Mouse (Mus musculus) heart, embryonic 15.5 days (tissue): ENCODE data around the gene Pum2. TPM values are rescaled to one million over a fixed set of nuclear protein-coding genes. Genes with fewer than 3 reads are reported as not detected.
A peak's percentile ranks its signal among the peaks of the same experiment; 100 is the strongest.
"Not testable (repeated sequence)": the region's sequence is repeated elsewhere in the genome, so short reads cannot be mapped to it uniquely, and the experiment has no call there.

Experiments
- ATAC-seq: fragments of 200-750 bp; cut with Nextera tagmentation; replicated peaks from 2 replicates; pipeline ENCODE4 v1.8.0; 2017; ENCODE audit warnings: low read depth, moderate TSS enrichment; ENCODE audit not compliant: insufficient number of reproducible peaks, insufficient read depth, low FRiP score
- H3K27ac ChIP-seq: fragments of 300-500 bp; sonication (generic); 2 replicates; pipeline ENCODE4 v1.5.1; 2015; ENCODE audit warnings: mild to moderate bottlenecking, inconsistent platforms
- H3K27me3 ChIP-seq: fragments of 300-500 bp; sonication (generic); 2 replicates; pipeline ENCODE4 v1.6.1; 2015; ENCODE audit warnings: inconsistent platforms
- H3K36me3 ChIP-seq: fragments of 300-500 bp; sonication (generic); 2 replicates; pipeline ENCODE4 v1.6.1; 2015; ENCODE audit warnings: mild to moderate bottlenecking, inconsistent platforms
- H3K4me1 ChIP-seq: fragments of 300-500 bp; sonication (generic); replicated peaks from 2 replicates; pipeline ENCODE4 v1.6.1; 2015; ENCODE audit warnings: inconsistent platforms
- H3K4me2 ChIP-seq: fragments of 300-500 bp; sonication (generic); 2 replicates; pipeline ENCODE4 v1.6.1; 2015; ENCODE audit warnings: inconsistent platforms, mild to moderate bottlenecking, moderate library complexity
- H3K4me3 ChIP-seq: fragments of 300-500 bp; sonication (generic); 2 replicates; pipeline ENCODE4 v1.5.1; 2015; ENCODE audit warnings: mild to moderate bottlenecking, inconsistent platforms
- H3K9ac ChIP-seq: fragments of 300-500 bp; sonication (generic); 2 replicates; pipeline ENCODE4 v1.6.1; 2015; ENCODE audit warnings: mild to moderate bottlenecking, inconsistent platforms
- H3K9me3 ChIP-seq: fragments of 300-500 bp; sonication (generic); replicated peaks from 2 replicates; pipeline ENCODE4 v1.6.1; 2016; ENCODE audit warnings: inconsistent platforms
- WGBS: fragments of 180-500 bp; shearing (Covaris S2); methylation state at CpG from one replicate; pipeline ENCODE4 v1.1.7; 2015; ENCODE audit warnings: mixed read lengths; 5-methylcytosine and 5-hydroxymethylcytosine counted together
- polyA plus RNA-seq: library from polyadenylated mRNA; unstranded; fragments of >200 nt; fragmentation: Nextera tagmentation; extraction: Ambion mirVana; gene quantifications from 2 replicates; pipeline ENCODE4 v1.2.1, GENCODE M21; 2015

Gene Pum2
- polyA plus RNA-seq, 1 experiment from 2014 or later: 24.4 TPM

GRCm38 (mm10) chr12:8648211-8648610 lies 25.7 kb upstream of the Pum2 start:
- not testable (repeated sequence) for H3K4me2 ChIP-seq, H3K27ac ChIP-seq, H3K4me1 ChIP-seq, H3K9ac ChIP-seq, ATAC-seq, H3K9me3 ChIP-seq, H3K4me3 ChIP-seq, H3K36me3 ChIP-seq, H3K27me3 ChIP-seq
- WGBS: 51% methylated on average over 8 of the region's 8 CpGs

- 61% methylated on average over 3 of the region's 3 CpGs for WGBS
- H3K27ac ChIP-seq, H3K9me3 ChIP-seq, ATAC-seq, H3K4me2 ChIP-seq, H3K9ac ChIP-seq, H3K36me3 ChIP-seq, H3K4me1 ChIP-seq, H3K27me3 ChIP-seq, H3K4me3 ChIP-seq: not testable (repeated sequence)
Observed at GRCm38 (mm10) chr12:8650027-8650426, 23.9 kb upstream of the Pum2 start.

- H3K9ac ChIP-seq: no peak overlapping the region
- ATAC-seq: no peak
- H3K27me3 ChIP-seq: no peaks in the 10 kb centered on the region
- no peaks in the 10 kb centered on the region for H3K36me3 ChIP-seq
- H3K4me2 ChIP-seq: no peak overlapping the region
- no peaks in the 10 kb centered on the region for H3K9me3 ChIP-seq
- no peak overlapping the region for H3K4me3 ChIP-seq
- H3K27ac ChIP-seq: no peak overlapping the region
- peaks cover 4% of the 10 kb centered on the region; the same call in 1 of the 2 replicates for H3K4me1 ChIP-seq
- 67% methylated on average over 4 of the region's 4 CpGs for WGBS
Observed at GRCm38 (mm10) chr12:8656596-8656995, 17.3 kb upstream of the Pum2 start.

- H3K9me3 ChIP-seq: no peaks in the 10 kb centered on the region
- no peak for ATAC-seq
- 62% methylated on average over 10 of the region's 10 CpGs for WGBS
- no peaks in the 10 kb centered on the region for H3K36me3 ChIP-seq
- H3K4me3 ChIP-seq: no peak overlapping the region
- H3K27ac ChIP-seq: no peak overlapping the region
- no peak overlapping the region for H3K4me2 ChIP-seq
- no peak overlapping the region for H3K9ac ChIP-seq
- no peaks in the 10 kb centered on the region for H3K27me3 ChIP-seq
- H3K4me1 ChIP-seq: peaks cover 4% of the 10 kb centered on the region; the same call in 1 of the 2 replicates
Observed at GRCm38 (mm10) chr12:8657116-8657515, 16.8 kb upstream of the Pum2 start.

- Histone ChIP-seq H3K4me1 (peaks cover 4% of the 10 kb centered on the region; the same call in 1 of the 2 replicates), H3K27me3 (no peaks in the 10 kb centered on the region), H3K9ac (no peak overlapping the region), H3K27ac (no peak overlapping the region), H3K4me3 (no peak overlapping the region), H3K9me3 (no peaks in the 10 kb centered on the region), H3K36me3 (no peaks in the 10 kb centered on the region), H3K4me2 (no peak overlapping the region)
- WGBS: 81% methylated on average over 6 of the region's 6 CpGs
- ATAC-seq: no peak
Observed at GRCm38 (mm10) chr12:8657629-8658366, 16.1 kb upstream of the Pum2 start.

- peaks cover 4% of the 10 kb centered on the region; the same call in 1 of the 2 replicates for H3K4me1 ChIP-seq
- H3K36me3 ChIP-seq: no peaks in the 10 kb centered on the region
- no peak overlapping the region for H3K9ac ChIP-seq
- no peaks in the 10 kb centered on the region for H3K27me3 ChIP-seq
- H3K27ac ChIP-seq: no peak overlapping the region
- H3K4me2 ChIP-seq: no peak overlapping the region
- no peak for ATAC-seq
- no peaks in the 10 kb centered on the region for H3K9me3 ChIP-seq
- 81% methylated on average over 15 of the region's 15 CpGs for WGBS
- H3K4me3 ChIP-seq: no peak overlapping the region
Observed at GRCm38 (mm10) chr12:8659406-8660279, 14.3 kb upstream of the Pum2 start.

GRCm38 (mm10) chr12:8661747-8662146 lies 12.2 kb upstream of the Pum2 start:
- Histone ChIP-seq H3K27ac (no peak overlapping the region), H3K9me3 (no peaks in the 10 kb centered on the region), H3K36me3 (no peaks in the 10 kb centered on the region), H3K4me1 (no peaks in the 10 kb centered on the region), H3K9ac (no peak overlapping the region), H3K27me3 (no peaks in the 10 kb centered on the region), H3K4me2 (no peak overlapping the region), H3K4me3 (no peak overlapping the region)
- 55% methylated on average over 3 of the region's 3 CpGs for WGBS
- no peak for ATAC-seq

GRCm38 (mm10) chr12:8662175-8662574 lies 11.8 kb upstream of the Pum2 start:
- Histone ChIP-seq H3K27me3 (no peaks in the 10 kb centered on the region), H3K4me2 (no peak overlapping the region), H3K36me3 (no peaks in the 10 kb centered on the region), H3K9me3 (no peaks in the 10 kb centered on the region), H3K4me1 (no peaks in the 10 kb centered on the region), H3K4me3 (no peak overlapping the region), H3K27ac (no peak overlapping the region), H3K9ac (no peak overlapping the region)
- no peak for ATAC-seq
- 30% methylated on average over 2 of the region's 2 CpGs for WGBS

GRCm38 (mm10) chr12:8662721-8663120 lies 11.2 kb upstream of the Pum2 start:
- Histone ChIP-seq H3K9ac (no peak overlapping the region), H3K4me3 (no peak overlapping the region), H3K27me3 (no peaks in the 10 kb centered on the region), H3K36me3 (no peaks in the 10 kb centered on the region), H3K4me1 (no peaks in the 10 kb centered on the region), H3K4me2 (no peak overlapping the region), H3K27ac (no peak overlapping the region), H3K9me3 (no peaks in the 10 kb centered on the region)
- WGBS: 73% methylated on average over 4 of the region's 4 CpGs
- ATAC-seq: no peak

GRCm38 (mm10) chr12:8667473-8668255 lies 6.3 kb upstream of the Pum2 start:
- H3K27ac ChIP-seq: no peak overlapping the region
- no peak for ATAC-seq
- peaks cover 8% of the 10 kb centered on the region for H3K4me1 ChIP-seq
- no peak overlapping the region for H3K9ac ChIP-seq
- H3K9me3 ChIP-seq: no peaks in the 10 kb centered on the region
- H3K4me2 ChIP-seq: no peak overlapping the region
- H3K27me3 ChIP-seq: no peaks in the 10 kb centered on the region
- no peaks in the 10 kb centered on the region for H3K36me3 ChIP-seq
- WGBS: 79% methylated on average over 4 of the region's 4 CpGs
- no peak overlapping the region for H3K4me3 ChIP-seq

GRCm38 (mm10) chr12:8669421-8669820 lies 4.5 kb upstream of the Pum2 start:
- Histone ChIP-seq H3K36me3 (no peaks in the 10 kb centered on the region), H3K4me2 (no peak overlapping the region), H3K4me1 (peaks cover 10% of the 10 kb centered on the region), H3K27me3 (no peaks in the 10 kb centered on the region), H3K27ac (0 out of 2 replicates have a peak overlapping the region, but pooled peaks have one; percentile 58), H3K9ac (no peak overlapping the region), H3K4me3 (no peak overlapping the region), H3K9me3 (no peaks in the 10 kb centered on the region)
- no peak for ATAC-seq
- WGBS: 42% methylated on average over 4 of the region's 4 CpGs
